In the genomic region with DNA sequence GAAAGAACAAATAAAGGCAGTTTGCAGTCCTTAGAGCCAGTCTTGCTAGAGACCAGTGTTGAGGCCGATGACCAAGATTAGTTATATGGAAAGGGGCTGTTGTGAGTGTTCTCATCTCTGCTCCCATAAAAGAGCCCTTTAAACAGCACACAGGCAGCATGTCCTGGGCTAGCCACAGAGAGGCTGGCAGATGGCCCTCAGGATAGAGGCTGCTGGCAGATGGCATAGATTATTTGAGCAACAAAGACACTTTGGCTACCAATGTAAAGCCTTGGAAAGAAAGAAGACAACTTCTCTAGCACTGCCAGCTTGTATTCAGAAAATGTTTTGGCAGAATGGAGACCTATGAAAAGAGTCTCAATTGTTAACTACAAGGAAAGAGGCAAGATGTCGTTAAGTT, we compare ENCODE assay signal across 16 mouse cellular contexts.
DNase-seq lines count a peak whose midpoint lies in the region; ATAC-seq lines count a peak whose summit lies in the region.
"Had no signal": no experiment of that assay in that cellular context is flagged by ENCODE, and none has a peak within 500 bp of the region (broad histone marks: within the 10 kb centered on the region; RNA-seq: fewer than 3 reads in every experiment).

No protein-coding gene starts in this region.

- H3K4me3 ChIP-seq in midbrain, embryonic 12.5 days, result no peak overlapping the region
- H3K4me3 ChIP-seq: embryonic facial prominence, embryonic 12.5 days had no signal

- ATAC-seq in cerebellum, adult (ENCODE audit: insufficient number of reproducible peaks, low FRiP score, low TSS enrichment), result peak; percentile 92
- ATAC-seq in midbrain, embryonic 12.5 days (ENCODE audit: low FRiP score, low read depth), result peak; percentile 41
- ATAC-seq: activated CD4-positive, CD25-positive, alpha-beta regulatory T cell, adult 4 months had no signal

- DNase-seq in layer of hippocampus, adult 9-11 months, result peak; percentile 24
- DNase-seq in layer of hippocampus, postnatal 36 days, result no peak
- peak; percentile 26 for DNase-seq in fat pad, adult 2 months (ENCODE audit: extremely low read depth, low read depth, low spot score)
- DNase-seq in adrenal gland, adult 8-10 months, result no peak
- no peak for DNase-seq in lung, postnatal 14 days
- no peak for DNase-seq in kidney, adult 18-20 months
- DNase-seq: B cell, adult 2 months; liver; lung, postnatal 10 days; right cerebral cortex, postnatal 25 days; thymus, postnatal 14 days had no signal

- no peak overlapping the region for H3K9ac ChIP-seq in midbrain, embryonic 12.5 days (replicated peaks)
- H3K9ac ChIP-seq: embryonic facial prominence, embryonic 12.5 days had no signal

- H3K27ac ChIP-seq in midbrain, embryonic 12.5 days (replicated peaks), result peak overlapping the region; percentile 12; the same call in 1 of the 2 replicates
- H3K27ac ChIP-seq: embryonic facial prominence, embryonic 12.5 days had no signal

- no peaks in the 10 kb centered on the region for H3K36me3 ChIP-seq in midbrain, embryonic 12.5 days
- H3K36me3 ChIP-seq: embryonic facial prominence, embryonic 12.5 days; G1E had no signal

- no peaks in the 10 kb centered on the region for H3K27me3 ChIP-seq in midbrain, embryonic 12.5 days
- H3K27me3 ChIP-seq: embryonic facial prominence, embryonic 12.5 days had no signal

- H3K4me2 ChIP-seq in midbrain, embryonic 12.5 days (replicated peaks), result no peak overlapping the region
- H3K4me2 ChIP-seq: embryonic facial prominence, embryonic 12.5 days had no signal

- H3K4me1 ChIP-seq in midbrain, embryonic 12.5 days, result peaks cover 4% of the 10 kb centered on the region; the same call in 1 of the 2 replicates
- H3K4me1 ChIP-seq: embryonic facial prominence, embryonic 12.5 days had no signal

- WGBS in midbrain, embryonic 12.5 days, result 42% methylated on average over 2 of the region's 2 CpGs

- no peaks in the 10 kb centered on the region for H3K9me3 ChIP-seq in midbrain, embryonic 12.5 days
- H3K9me3 ChIP-seq: embryonic facial prominence, embryonic 12.5 days; G1E had no signal

Comparison
In these comparisons a context has a peak if more than half of its experiments do, and no peak if none do; other contexts are left out.
1. DNase-seq: peak in layer of hippocampus, adult 9-11 months (single experiment) and fat pad, adult 2 months (single experiment); none in layer of hippocampus, postnatal 36 days (0 of 2), adrenal gland, adult 8-10 months (single experiment), lung, postnatal 14 days (single experiment) and kidney, adult 18-20 months (single experiment).